Mouse (Mus musculus) cortical plate, adult 2 months (tissue): Measurements from ENCODE around the gene Denr.

Experiments used
- CTCF ChIP-seq: fragments of 200-500 bp; IDR thresholded peaks from 2 replicates; pipeline ENCODE4 v1.5.1; 2011; ENCODE audit warnings: mild to moderate bottlenecking, control low read depth, low read length; ENCODE audit not compliant: insufficient read depth; ENCODE audit errors: extremely low read depth
- POLR2A ChIP-seq: fragments of 200-500 bp; IDR thresholded peaks from 2 replicates; pipeline ENCODE4 v1.6.1; 2011; ENCODE audit warnings: mild to moderate bottlenecking, low read length, control low read depth; ENCODE audit not compliant: insufficient read depth; ENCODE audit errors: extremely low read depth

DNA sequence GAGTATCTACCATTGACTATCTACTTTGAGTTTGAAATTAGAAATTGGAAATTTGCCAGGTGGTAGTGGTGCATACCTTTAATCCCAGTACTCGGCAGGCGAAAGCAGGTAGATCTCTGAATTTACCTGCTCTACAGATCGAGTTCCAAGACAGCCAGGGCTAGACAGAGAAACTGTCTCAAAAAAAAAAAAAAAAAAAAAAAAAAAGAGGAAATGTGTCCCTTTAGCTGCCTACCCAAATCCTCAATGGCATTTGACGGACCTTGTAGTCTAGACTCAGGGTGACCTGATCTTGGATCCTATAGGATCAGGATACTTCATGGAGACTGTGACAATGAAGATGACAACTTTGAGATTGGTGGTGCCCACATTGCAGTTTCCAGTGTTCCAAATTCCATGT, 40.5 kb upstream of the Denr start:
- TF ChIP-seq POLR2A, result no peak
- TF ChIP-seq CTCF, result no peak
